In genomic region chr6:52202362-52203120, GRCm38 (mm10) we compare ENCODE assay signal across 10 mouse cellular contexts. TPM values are rescaled to one million over a fixed set of nuclear protein-coding genes. Genes with fewer than 3 reads are reported as not detected.
DNase-seq lines count a peak whose midpoint lies in the region; ATAC-seq and TF ChIP-seq lines count a peak whose summit lies in the region.
"Had no signal": no experiment of that assay in that cellular context is flagged by ENCODE, and none has a peak within 500 bp of the region (broad histone marks: within the 10 kb centered on the region; RNA-seq: fewer than 3 reads in every experiment).

No protein-coding gene starts in this region.

- H3K4me2 ChIP-seq in hindbrain, embryonic 16.5 days (ENCODE audit: low read length) = peak overlapping the region; percentile 48
- peak overlapping the region; percentile 68 for H3K4me2 ChIP-seq in liver, embryonic 12.5 days
- H3K4me2 ChIP-seq: forebrain, embryonic 15.5 days had no signal

- peak overlapping the region; percentile 8 for H3K4me3 ChIP-seq in spleen, adult 2 months (ENCODE audit: extremely low read depth, insufficient read depth, insufficient read length)
- H3K4me3 ChIP-seq in hindbrain, embryonic 16.5 days (ENCODE audit: low read length) = peak overlapping the region; percentile 48
- peak overlapping the region; percentile 53 for H3K4me3 ChIP-seq in liver, embryonic 12.5 days
- H3K4me3 ChIP-seq: forebrain, embryonic 15.5 days had no signal

- WGBS in spleen, adult 2 months = 87% methylated on average over 22 of the region's 22 CpGs
- WGBS in hindbrain, embryonic 16.5 days = 5% methylated on average over 22 of the region's 22 CpGs
- 9% methylated on average over 22 of the region's 22 CpGs for WGBS in liver, embryonic 12.5 days (ENCODE audit: insufficient replicate concordance)

- H3K36me3 ChIP-seq in spleen, adult 2 months (ENCODE audit: control insufficient read depth, insufficient read depth, low read length) = no peaks in the 10 kb centered on the region
- no peaks in the 10 kb centered on the region for H3K36me3 ChIP-seq in hindbrain, embryonic 16.5 days (ENCODE audit: control insufficient read depth, insufficient read depth, low read length)
- no peaks in the 10 kb centered on the region for H3K36me3 ChIP-seq in liver, embryonic 12.5 days
- H3K36me3 ChIP-seq: forebrain, embryonic 15.5 days had no signal

- H3K4me1 ChIP-seq in spleen, adult 2 months (ENCODE audit: control insufficient read depth, insufficient read depth, insufficient read length) = 0 out of 2 replicates have a peak, but pooled peaks cover 2% of the 10 kb centered on the region
- no peaks in the 10 kb centered on the region for H3K4me1 ChIP-seq in hindbrain, embryonic 16.5 days (ENCODE audit: control insufficient read depth, insufficient read depth, low read depth, low read length)
- H3K4me1 ChIP-seq in liver, embryonic 12.5 days = peaks cover 8% of the 10 kb centered on the region; the same call in 1 of the 2 replicates

- no peak for TF ChIP-seq POLR2A in spleen, adult 2 months (IDR thresholded peaks at IDR 0.05; ENCODE audit: low read depth, low read length)

- H3K9me3 ChIP-seq in hindbrain, embryonic 16.5 days (ENCODE audit: control insufficient read depth, low read length) = no peaks in the 10 kb centered on the region
- no peaks in the 10 kb centered on the region for H3K9me3 ChIP-seq in liver, embryonic 12.5 days (replicated peaks)
- H3K9me3 ChIP-seq: forebrain, embryonic 15.5 days had no signal

- no peak overlapping the region; the same call in 1 of the 2 replicates for H3K27ac ChIP-seq in spleen, adult 2 months (ENCODE audit: insufficient read depth, low read length)
- H3K27ac ChIP-seq in hindbrain, embryonic 16.5 days (ENCODE audit: low read depth, low read length) = peak overlapping the region; percentile 88
- H3K27ac ChIP-seq in liver, embryonic 12.5 days = no peak overlapping the region
- H3K27ac ChIP-seq: forebrain, embryonic 15.5 days had no signal

- DNase-seq in spleen, adult 2 months (ENCODE audit: low read depth in 1 of 2, low spot score in 2 of 2) = no peak
- DNase-seq in spleen, postnatal 10 days (ENCODE audit: low spot score in 2 of 2) = no peak
- no peak for DNase-seq in layer of hippocampus, adult 18-20 months (ENCODE audit: low spot score in 2 of 2)
- no peak for DNase-seq in natural killer cell, adult 2 months (ENCODE audit: low spot score in 2 of 2)
- DNase-seq in gastrocnemius, postnatal 25 days = no peak
- DNase-seq: cerebellum, adult 18-20 months had no signal

- peak overlapping the region; percentile 68 for H3K9ac ChIP-seq in hindbrain, embryonic 16.5 days (ENCODE audit: low read depth, low read length)
- H3K9ac ChIP-seq in liver, embryonic 12.5 days = 0 out of 2 replicates have a peak overlapping the region, but pooled peaks have one; percentile 61
- H3K9ac ChIP-seq: forebrain, embryonic 15.5 days had no signal

- no peak for ATAC-seq in hindbrain, embryonic 16.5 days
- ATAC-seq in liver, embryonic 12.5 days = no peak
- ATAC-seq: forebrain, embryonic 15.5 days had no signal

- H3K27me3 ChIP-seq in spleen, adult 2 months (ENCODE audit: control insufficient read depth, insufficient read depth, low read length) = peaks cover 3% of the 10 kb centered on the region
- H3K27me3 ChIP-seq in hindbrain, embryonic 16.5 days (replicated peaks; ENCODE audit: control insufficient read depth, insufficient read depth, low read length) = peaks cover 40% of the 10 kb centered on the region
- peaks cover 100% of the 10 kb centered on the region for H3K27me3 ChIP-seq in liver, embryonic 12.5 days (replicated peaks)

- no peak for TF ChIP-seq CTCF in spleen, adult 2 months (IDR thresholded peaks at IDR 0.05; ENCODE audit: extremely low read depth, insufficient read depth, insufficient read length, insufficient replicate concordance)

RNA-seq across cellular contexts. Expression of gene Hoxa5, which starts 1.8 kb away (rescaled TPM):
- polyA plus RNA-seq in spleen, adult 2 months (2012; rRNA removed) = 1.3 and 1.8 TPM in 2 replicates
- polyA plus RNA-seq in hindbrain, embryonic 16.5 days (2015; fragmentation: Nextera tagmentation; extraction: Ambion mirVana) = 85.9 and 106 TPM in 2 replicates
- polyA plus RNA-seq in liver, embryonic 12.5 days (2016; fragmentation: Nextera tagmentation; extraction: Ambion mirVana) = 2.1 and 3.1 TPM in 2 replicates
- total RNA-seq in layer of hippocampus, adult 18-20 months (2021) = not detected
- 1 to 10 TPM; 1.9 to 3.5 TPM for total RNA-seq in gastrocnemius, postnatal 25 days (2021)
- polyA plus RNA-seq: forebrain, embryonic 15.5 days had no signal

RNA-seq across cellular contexts. Expression of gene Hoxa6, which starts 6.0 kb away (rescaled TPM):
- 0.46 TPM in 1 of 2 replicates, not detected in the other for polyA plus RNA-seq in spleen, adult 2 months (2012; rRNA removed)
- polyA plus RNA-seq in hindbrain, embryonic 16.5 days (2015; fragmentation: Nextera tagmentation; extraction: Ambion mirVana) = 9.4 and 9.9 TPM in 2 replicates
- 0.14 and 0.20 TPM in 2 replicates for polyA plus RNA-seq in liver, embryonic 12.5 days (2016; fragmentation: Nextera tagmentation; extraction: Ambion mirVana)
- total RNA-seq in layer of hippocampus, adult 18-20 months (2021) = not detected
- 1 to 10 TPM; 1.8 to 2.8 TPM for total RNA-seq in gastrocnemius, postnatal 25 days (2021)
- polyA plus RNA-seq: forebrain, embryonic 15.5 days had no signal

RNA-seq across cellular contexts. Expression of gene Hoxa3, which starts 10.6 kb away (rescaled TPM):
- polyA plus RNA-seq in spleen, adult 2 months (2012; rRNA removed) = 1.4 and 1.5 TPM in 2 replicates
- polyA plus RNA-seq in hindbrain, embryonic 16.5 days (2015; fragmentation: Nextera tagmentation; extraction: Ambion mirVana) = 12.9 and 13.9 TPM in 2 replicates
- 0.97 and 1.2 TPM in 2 replicates for polyA plus RNA-seq in liver, embryonic 12.5 days (2016; fragmentation: Nextera tagmentation; extraction: Ambion mirVana)
- total RNA-seq in layer of hippocampus, adult 18-20 months (2021) = not detected
- total RNA-seq in gastrocnemius, postnatal 25 days (2021) = 1 to 10 TPM; 2.4 to 3.3 TPM
- polyA plus RNA-seq: forebrain, embryonic 15.5 days had no signal

RNA-seq across cellular contexts. Expression of gene Gm28308, which starts 10.6 kb away (rescaled TPM):
- not detected in 2 replicates for polyA plus RNA-seq in spleen, adult 2 months (2012; rRNA removed)
- polyA plus RNA-seq in hindbrain, embryonic 16.5 days (2015; fragmentation: Nextera tagmentation; extraction: Ambion mirVana) = not detected in 2 replicates
- polyA plus RNA-seq in liver, embryonic 12.5 days (2016; fragmentation: Nextera tagmentation; extraction: Ambion mirVana) = not detected in 2 replicates
- total RNA-seq in layer of hippocampus, adult 18-20 months (2021) = not detected
- total RNA-seq in gastrocnemius, postnatal 25 days (2021) = under 1 TPM in 1 of 2 experiments, not detected in 1; 0.46 TPM
- polyA plus RNA-seq: forebrain, embryonic 15.5 days; testis, adult 2 months had no signal

RNA-seq across cellular contexts. Expression of gene Hoxa4, which starts 11.0 kb away (rescaled TPM):
- 0.68 and 0.79 TPM in 2 replicates for polyA plus RNA-seq in spleen, adult 2 months (2012; rRNA removed)
- polyA plus RNA-seq in hindbrain, embryonic 16.5 days (2015; fragmentation: Nextera tagmentation; extraction: Ambion mirVana) = 5.6 and 8.8 TPM in 2 replicates
- 0.79 and 0.92 TPM in 2 replicates for polyA plus RNA-seq in liver, embryonic 12.5 days (2016; fragmentation: Nextera tagmentation; extraction: Ambion mirVana)
- total RNA-seq in layer of hippocampus, adult 18-20 months (2021) = not detected
- 1 to 10 TPM; 2.3 to 2.8 TPM for total RNA-seq in gastrocnemius, postnatal 25 days (2021)
- polyA plus RNA-seq: forebrain, embryonic 15.5 days had no signal

Comparison
In these comparisons a context has a peak if more than half of its experiments do, and no peak if none do; other contexts are left out.
1. RNA of gene Hoxa5, which starts 1.8 kb away (polyA plus RNA-seq): 85.9 to 106 TPM in hindbrain, embryonic 16.5 days; 2.1 to 3.1 TPM in liver, embryonic 12.5 days and 1.3 to 1.8 TPM in spleen, adult 2 months; every median in the first group is over 10 times any median in the second.
2. Peak in every context shown above with its lines, with median percentiles within 50 percentile points of each other: H3K4me3 ChIP-seq.